Mouse (Mus musculus) mesoderm, embryonic 11.5 days (tissue): Measurements from ENCODE around the gene Hspa2.
"Not testable (repeated sequence)": the region's sequence is repeated elsewhere in the genome, so short reads cannot be mapped to it uniquely, and the experiment has no call there.

Experiments used
- DNase-seq: peaks from one replicate; pipeline ENCODE4 v3.0.0-alpha.2; 2012; ENCODE audit warnings: low read depth, low spot score

Gene Hspa2

GRCm38 (mm10) chr12:76431431-76431830 lies 27.5 kb downstream of the Hspa2 start:
- DNase-seq = no peak

- DNase-seq = no peak
Measured at GRCm38 (mm10) chr12:76434111-76434510, 30.1 kb downstream of the Hspa2 start.

DNA sequence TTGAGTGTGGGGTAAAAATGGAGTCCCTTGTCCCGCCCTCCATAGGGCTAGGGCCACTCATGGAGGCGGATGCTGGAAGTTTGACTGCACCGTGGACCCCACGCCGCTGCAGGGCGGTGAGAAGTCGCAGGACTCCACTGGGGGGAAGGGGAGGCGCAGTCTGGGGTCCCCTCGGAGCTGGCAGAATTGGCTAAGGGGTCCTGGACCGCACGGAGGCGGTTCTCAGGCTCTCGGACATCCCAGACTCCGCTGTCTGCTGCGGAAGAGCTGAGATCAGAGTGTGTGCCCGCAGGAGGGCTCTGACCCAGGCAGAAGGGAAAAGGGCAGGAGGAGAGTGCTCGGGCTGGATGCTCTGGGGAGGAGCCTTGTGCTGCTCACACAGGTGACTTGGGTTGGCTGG lies 31.1 kb downstream of the Hspa2 start:
- DNase-seq = peak; percentile 28

GRCm38 (mm10) chr12:76435549-76435948 lies 31.6 kb downstream of the Hspa2 start:
- DNase-seq = no peak

DNA sequence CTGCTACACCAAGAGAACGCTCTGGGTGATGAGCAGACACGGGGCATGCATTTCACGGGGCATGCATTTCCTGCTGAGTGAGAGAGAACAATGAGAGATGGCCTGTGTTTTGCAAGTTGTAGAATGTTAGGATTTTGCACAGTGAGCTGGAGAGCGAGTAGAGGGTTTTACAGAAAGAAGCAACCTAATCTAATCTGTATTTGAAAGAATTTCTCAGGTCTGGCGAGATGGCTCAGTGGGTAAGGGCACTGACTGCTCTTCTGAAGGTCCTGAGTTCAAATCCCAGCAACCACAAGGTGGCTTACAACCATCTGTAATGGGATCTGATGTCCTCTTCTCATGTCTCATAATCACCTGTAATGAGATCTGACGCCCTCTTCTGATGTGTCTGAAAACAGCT lies 39.5 kb downstream of the Hspa2 start:
- not testable (repeated sequence) for DNase-seq

GRCm38 (mm10) chr12:76444359-76444772 lies 40.4 kb downstream of the Hspa2 start:
- DNase-seq = no peak

DNA sequence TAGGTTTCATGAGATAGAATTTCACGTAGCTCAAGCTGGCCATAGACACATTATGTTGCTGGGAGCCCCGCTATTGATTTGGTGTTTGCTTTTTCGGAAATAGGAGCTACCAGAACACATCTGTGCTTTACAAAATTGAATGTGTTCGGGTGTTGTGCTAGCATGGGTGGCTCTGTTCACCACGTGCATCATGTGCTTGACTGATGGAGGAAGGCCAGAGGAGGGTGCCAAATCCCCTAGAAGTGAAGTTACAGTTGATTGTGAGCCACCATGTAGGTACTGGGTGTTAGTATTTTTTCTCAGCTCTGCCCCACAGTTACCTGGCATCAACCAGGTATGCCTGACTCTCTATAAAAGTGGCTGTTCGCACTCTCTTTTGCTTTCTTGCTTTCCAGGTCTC lies 40.9 kb downstream of the Hspa2 start:
- DNase-seq = no peak

GRCm38 (mm10) chr12:76446201-76446600 lies 42.2 kb downstream of the Hspa2 start:
- no peak for DNase-seq

GRCm38 (mm10) chr12:76448127-76448526 lies 44.2 kb downstream of the Hspa2 start:
- DNase-seq = no peak

GRCm38 (mm10) chr12:76452203-76452602 lies 48.2 kb downstream of the Hspa2 start:
- peak; percentile 81 for DNase-seq
